Mouse (Mus musculus) embryonic facial prominence, embryonic 11.5 days (tissue): ENCODE results near the gene 4933427D14Rik. TPM values are rescaled to one million over a fixed set of nuclear protein-coding genes. Genes with fewer than 3 reads are reported as not detected.
A peak's percentile ranks its signal among the peaks of the same experiment; 100 is the strongest.

Experiments used
- ATAC-seq: fragments of 200-750 bp; cut with Nextera tagmentation; replicated peaks from 2 replicates; pipeline ENCODE4 v1.8.0; 2017; ENCODE audit warnings: low read depth; ENCODE audit not compliant: insufficient number of reproducible peaks, low FRiP score, low TSS enrichment
- DNase-seq: peaks from one replicate; pipeline ENCODE4 v3.0.0-alpha.2; 2015; ENCODE audit warnings: low spot score
- H3K27ac ChIP-seq: fragments of 300-500 bp; sonication (generic); replicated peaks from 2 replicates; pipeline ENCODE4 v1.5.1; 2014; ENCODE audit warnings: mild to moderate bottlenecking, low read depth, low read length, control low read depth
- H3K27me3 ChIP-seq: fragments of 300-500 bp; sonication (generic); 2 replicates; pipeline ENCODE4 v1.6.1; 2014; ENCODE audit warnings: mild to moderate bottlenecking, low read length, moderate library complexity, mixed read lengths; ENCODE audit not compliant: control insufficient read depth, insufficient read depth
- H3K36me3 ChIP-seq: fragments of 300-500 bp; sonication (generic); replicated peaks from 2 replicates; pipeline ENCODE4 v1.6.1; 2014; ENCODE audit warnings: low read depth, mild to moderate bottlenecking, low read length, moderate library complexity, mixed read lengths; ENCODE audit not compliant: control insufficient read depth, insufficient read depth
- H3K4me1 ChIP-seq: fragments of 300-500 bp; sonication (generic); 2 replicates; pipeline ENCODE4 v1.6.1; 2014; ENCODE audit warnings: low read length, mixed read lengths; ENCODE audit not compliant: control insufficient read depth, insufficient read depth
- H3K4me2 ChIP-seq: fragments of 300-500 bp; sonication (generic); 2 replicates; pipeline ENCODE4 v1.6.1; 2014; ENCODE audit warnings: low read depth, mild to moderate bottlenecking, control low read depth, low read length, moderate library complexity
- H3K4me3 ChIP-seq: fragments of 300-500 bp; sonication (generic); 2 replicates; pipeline ENCODE4 v1.5.1; 2014; ENCODE audit warnings: low read depth, low read length, control low read depth
- H3K9ac ChIP-seq: fragments of 300-500 bp; sonication (generic); replicated peaks from 2 replicates; pipeline ENCODE4 v1.6.1; 2014; ENCODE audit warnings: mild to moderate bottlenecking, control low read depth, low read length
- H3K9me3 ChIP-seq: fragments of 300-500 bp; sonication (generic); replicated peaks from 2 replicates; pipeline ENCODE4 v1.6.1; 2016; ENCODE audit warnings: mild to moderate bottlenecking, low read length, inconsistent platforms, mixed read lengths; ENCODE audit not compliant: control insufficient read depth
- WGBS: fragments of 180-500 bp; shearing (Covaris S2); extraction: QIAGEN DNeasy Blood & Tissue Kit; methylation state at CpG from one replicate; pipeline ENCODE4 v1.1.7; 2014; 5-methylcytosine and 5-hydroxymethylcytosine counted together
- polyA plus RNA-seq: library from polyadenylated mRNA; unstranded; fragments of >200 nt; fragmentation: Nextera tagmentation; extraction: Ambion mirVana; gene quantifications from 2 replicates; pipeline ENCODE4 v1.2.1, GENCODE M21; 2014

Gene 4933427D14Rik
- polyA plus RNA-seq, 1 experiment from 2014 or later: 14.9 TPM

DNA sequence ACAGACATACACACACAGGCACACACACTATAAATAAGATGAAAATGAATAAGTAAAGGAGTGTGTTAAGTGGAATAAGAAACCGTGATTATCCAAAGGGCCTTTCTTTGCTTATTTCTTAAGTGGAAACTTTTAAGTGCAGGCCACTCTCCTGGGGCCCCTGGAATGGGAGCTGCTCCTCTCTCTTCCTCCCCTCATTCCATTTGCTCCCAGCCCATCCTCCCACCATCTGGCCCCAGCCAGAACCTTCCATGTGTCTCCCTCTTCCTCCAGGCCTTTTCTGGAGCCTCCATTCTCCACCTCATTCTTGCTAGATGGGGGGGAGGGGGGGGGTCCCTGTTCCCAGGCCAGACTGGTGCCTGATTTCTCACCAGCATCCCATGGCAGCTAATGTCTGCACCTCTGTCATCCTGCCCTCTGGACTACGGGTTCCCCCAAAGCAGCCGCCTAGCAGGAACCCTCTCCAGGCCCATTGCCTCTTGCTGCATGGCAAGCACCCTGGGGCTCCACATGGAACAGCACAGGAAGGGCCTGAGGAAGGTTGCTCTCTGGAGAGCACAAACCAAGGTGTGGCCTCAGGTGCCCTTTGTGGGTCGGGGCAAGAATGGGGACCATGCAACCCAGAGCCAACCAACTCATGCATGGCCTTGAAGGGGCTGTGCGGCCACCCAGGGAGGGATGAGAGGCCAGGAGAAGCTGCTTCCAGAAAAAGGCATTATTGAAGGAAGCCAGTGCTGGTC, 79.6 kb downstream of the 4933427D14Rik start:
- Histone ChIP-seq H3K9ac (no peak overlapping the region), H3K4me3 (no peak overlapping the region), H3K27ac (no peak overlapping the region), H3K9me3 (no peaks in the 10 kb centered on the region), H3K4me1 (no peaks in the 10 kb centered on the region), H3K36me3 (no peaks in the 10 kb centered on the region), H3K27me3 (no peaks in the 10 kb centered on the region), H3K4me2 (no peak overlapping the region)
- ATAC-seq (no peak), DNase-seq (no peak)
- WGBS: 74% methylated on average over 5 of the region's 5 CpGs

DNA sequence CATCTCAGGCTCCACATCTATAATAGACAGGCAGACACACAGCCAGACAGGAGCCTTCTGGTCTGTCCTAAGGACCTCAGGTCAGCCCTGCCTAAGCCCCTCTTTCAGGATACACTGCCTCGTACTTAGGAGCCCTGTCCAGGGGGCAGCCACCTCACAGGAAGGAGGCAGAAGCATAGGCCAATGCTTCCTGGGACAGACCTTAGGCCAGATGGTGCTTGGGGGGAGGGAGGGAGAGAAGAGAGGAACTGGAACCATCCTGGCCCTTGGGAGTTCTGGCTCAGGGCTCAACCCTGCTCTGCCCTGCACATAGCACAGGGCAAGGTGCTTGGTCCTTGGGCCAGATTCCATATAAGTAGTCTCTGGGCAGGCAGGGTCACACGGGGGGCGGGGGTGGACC, 81.5 kb downstream of the 4933427D14Rik start:
- Histone ChIP-seq H3K4me1 (no peaks in the 10 kb centered on the region), H3K27ac (no peak overlapping the region), H3K27me3 (no peaks in the 10 kb centered on the region), H3K9me3 (no peaks in the 10 kb centered on the region), H3K9ac (no peak overlapping the region), H3K4me2 (no peak overlapping the region), H3K36me3 (no peaks in the 10 kb centered on the region), H3K4me3 (no peak overlapping the region)
- DNase-seq (no peak), ATAC-seq (no peak)
- WGBS: 77% methylated on average over 3 of the region's 3 CpGs

DNA sequence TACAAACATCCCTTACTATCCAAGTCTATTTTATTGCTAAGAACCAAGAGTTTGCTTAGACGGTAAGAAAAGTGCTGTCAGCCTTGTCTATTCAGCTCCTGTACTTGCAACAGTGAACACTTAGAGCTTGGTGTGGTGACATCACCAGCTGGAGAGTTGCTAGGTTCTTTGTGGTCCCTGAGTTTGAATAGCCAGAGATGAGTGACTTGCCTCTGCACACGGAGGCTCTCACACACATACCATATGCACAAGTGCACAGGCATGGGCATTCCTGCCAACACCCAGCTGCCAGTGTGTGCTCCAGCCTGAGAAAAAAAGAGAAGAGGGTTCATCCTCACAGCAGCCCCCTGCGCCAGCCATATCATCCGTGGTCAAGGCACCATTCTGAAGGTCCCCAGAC, 83.7 kb downstream of the 4933427D14Rik start:
- Histone ChIP-seq H3K36me3 (no peaks in the 10 kb centered on the region), H3K9ac (no peak overlapping the region), H3K9me3 (no peaks in the 10 kb centered on the region), H3K4me1 (no peaks in the 10 kb centered on the region), H3K27ac (no peak overlapping the region), H3K4me2 (no peak overlapping the region), H3K4me3 (no peak overlapping the region), H3K27me3 (no peaks in the 10 kb centered on the region)
- ATAC-seq (no peak), DNase-seq (no peak)
- 86% methylated on average over 4 of the region's 4 CpGs for WGBS

DNA sequence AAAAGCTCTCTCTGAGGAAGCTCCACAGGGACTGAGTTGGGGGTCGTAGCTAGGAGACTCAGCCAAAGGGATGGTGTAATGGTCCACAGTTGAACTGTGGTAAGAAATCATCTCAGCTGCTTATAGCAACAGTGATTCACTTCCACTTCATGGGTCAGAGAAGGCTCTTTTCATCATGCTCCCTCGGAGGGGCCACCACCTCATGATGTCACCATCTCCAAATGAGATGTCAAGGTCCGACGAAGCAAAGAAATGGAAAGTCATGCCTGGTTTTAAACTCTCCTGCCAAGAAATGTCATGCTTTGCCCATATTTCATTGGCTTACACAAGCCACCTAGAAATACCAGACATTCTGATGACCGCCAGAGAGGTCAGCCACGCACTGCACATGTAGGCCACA, 86.9 kb downstream of the 4933427D14Rik start:
- no peaks in the 10 kb centered on the region for H3K36me3 ChIP-seq
- no peak overlapping the region for H3K4me2 ChIP-seq
- H3K4me3 ChIP-seq: no peak overlapping the region
- H3K4me1 ChIP-seq: no peaks in the 10 kb centered on the region
- no peak overlapping the region for H3K27ac ChIP-seq
- H3K9ac ChIP-seq: no peak overlapping the region
- ATAC-seq (no peak), DNase-seq (no peak)
- H3K27me3 ChIP-seq: no peaks in the 10 kb centered on the region
- WGBS: 91% methylated on average over 6 of the region's 6 CpGs
- H3K9me3 ChIP-seq: no peaks in the 10 kb centered on the region

DNA sequence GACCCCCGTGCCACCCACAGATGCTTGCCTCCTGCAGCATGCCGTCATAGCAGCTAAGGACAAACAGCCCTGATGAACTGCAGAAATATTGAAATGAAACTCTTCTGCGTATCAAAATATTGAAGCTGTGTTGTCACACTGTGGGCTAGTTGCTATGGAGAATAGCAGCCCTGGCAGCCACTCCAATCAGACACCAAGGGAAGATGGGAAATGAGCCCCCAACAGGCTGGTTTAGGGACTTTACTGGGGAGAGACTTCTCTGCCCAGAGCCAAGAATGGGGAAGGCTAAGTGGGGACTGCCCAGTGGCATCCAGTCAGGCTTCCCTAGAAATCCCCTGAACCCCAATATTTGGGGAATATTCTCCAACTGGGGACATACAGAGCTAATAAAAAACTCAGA, 88.6 kb downstream of the 4933427D14Rik start:
- WGBS: 91% methylated on average over 3 of the region's 3 CpGs
- Histone ChIP-seq H3K4me1 (no peaks in the 10 kb centered on the region), H3K27ac (no peak overlapping the region), H3K4me2 (no peak overlapping the region), H3K36me3 (no peaks in the 10 kb centered on the region), H3K27me3 (no peaks in the 10 kb centered on the region), H3K9ac (no peak overlapping the region), H3K9me3 (no peaks in the 10 kb centered on the region), H3K4me3 (no peak overlapping the region)
- DNase-seq (no peak), ATAC-seq (no peak)

DNA sequence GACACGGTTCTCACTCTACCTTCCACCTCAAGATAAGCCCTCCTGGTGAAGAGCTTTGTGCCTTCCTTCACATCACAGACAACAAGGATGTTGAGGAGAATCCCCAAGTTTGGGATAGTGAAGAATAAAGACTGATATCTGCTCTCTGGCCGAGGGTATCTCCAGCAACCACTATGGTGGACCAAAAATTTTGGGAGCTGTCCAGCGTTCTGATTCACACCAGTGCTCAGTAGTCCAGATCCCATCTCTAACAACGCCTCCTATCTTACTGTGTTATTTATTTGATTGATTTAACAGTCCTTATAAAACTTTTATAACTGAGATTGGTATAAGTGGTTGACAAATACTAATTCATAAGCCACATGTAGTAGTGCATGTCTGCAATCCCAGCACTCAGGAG, 94.0 kb downstream of the 4933427D14Rik start:
- H3K9ac ChIP-seq: no peak overlapping the region
- no peak overlapping the region for H3K4me3 ChIP-seq
- H3K36me3 ChIP-seq: no peaks in the 10 kb centered on the region
- no peaks in the 10 kb centered on the region for H3K9me3 ChIP-seq
- ATAC-seq (no peak), DNase-seq (peak; percentile 65)
- 60% methylated on average over 4 of the region's 4 CpGs for WGBS
- H3K4me2 ChIP-seq: no peak overlapping the region
- no peaks in the 10 kb centered on the region for H3K27me3 ChIP-seq
- H3K4me1 ChIP-seq: no peaks in the 10 kb centered on the region
- H3K27ac ChIP-seq: no peak overlapping the region

DNA sequence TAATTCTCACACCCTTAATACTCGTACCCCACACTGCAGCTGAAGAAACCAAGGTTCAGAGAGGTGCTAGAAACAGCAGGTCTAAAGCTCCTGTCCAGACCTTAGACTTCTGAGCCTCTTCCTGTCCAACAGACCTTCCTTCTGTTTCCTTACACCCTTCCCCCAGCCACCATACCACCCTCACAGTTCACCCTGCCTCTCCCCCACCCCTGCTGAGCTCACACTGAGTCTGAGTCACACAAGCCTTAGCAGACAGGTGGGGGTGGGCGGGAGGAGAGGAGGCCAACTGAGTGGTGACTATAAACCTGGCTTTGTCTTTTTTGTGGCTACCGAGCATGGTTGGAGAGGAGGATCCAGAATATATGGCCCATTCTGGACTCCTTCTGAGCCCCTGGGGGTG, 96.5 kb downstream of the 4933427D14Rik start:
- Histone ChIP-seq H3K9ac (no peak overlapping the region), H3K27ac (no peak overlapping the region), H3K4me2 (no peak overlapping the region), H3K4me3 (no peak overlapping the region), H3K36me3 (no peaks in the 10 kb centered on the region), H3K9me3 (no peaks in the 10 kb centered on the region), H3K4me1 (no peaks in the 10 kb centered on the region), H3K27me3 (no peaks in the 10 kb centered on the region)
- ATAC-seq (no peak), DNase-seq (no peak)
- 57% methylated on average over 3 of the region's 3 CpGs for WGBS

DNA sequence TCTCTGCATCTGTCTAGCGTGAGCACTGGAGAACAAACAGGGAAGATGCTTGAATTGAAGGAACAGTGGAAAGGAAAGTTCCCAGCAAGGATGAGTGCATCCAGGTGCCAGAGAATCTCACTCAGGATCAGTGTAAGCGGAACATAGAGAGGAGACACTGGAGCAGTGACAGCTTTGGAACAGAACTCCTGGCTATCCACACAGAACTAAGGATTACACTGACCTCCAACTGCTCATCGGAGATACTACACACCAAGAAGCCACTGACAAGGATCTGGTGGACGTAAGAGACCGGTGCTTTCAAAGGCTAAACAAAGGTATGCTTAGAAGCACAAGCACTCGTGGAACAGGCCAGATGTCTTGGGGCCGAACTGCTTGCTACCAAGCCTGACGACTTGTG, 103.0 kb downstream of the 4933427D14Rik start:
- WGBS: 67% methylated on average over 8 of the region's 8 CpGs
- no peak overlapping the region for H3K9ac ChIP-seq
- ATAC-seq: no peak
- H3K4me1 ChIP-seq: no peaks in the 10 kb centered on the region
- H3K4me3 ChIP-seq: no peak overlapping the region
- no peaks in the 10 kb centered on the region for H3K36me3 ChIP-seq
- H3K27me3 ChIP-seq: no peaks in the 10 kb centered on the region
- no peak overlapping the region for H3K27ac ChIP-seq
- H3K4me2 ChIP-seq: no peak overlapping the region
- DNase-seq: no peak
- no peaks in the 10 kb centered on the region for H3K9me3 ChIP-seq
